Mouse (Mus musculus) liver, adult 2 months (tissue): ENCODE data around the gene Ric1.

ENCODE experiments used
- CTCF ChIP-seq: fragments of 200-500 bp; IDR thresholded peaks from 2 replicates; pipeline ENCODE4 v1.5.1; 2011; ENCODE audit warnings: low read depth, low read length, control low read depth
- POLR2A ChIP-seq: fragments of 200-500 bp; IDR thresholded peaks from 2 replicates; pipeline ENCODE4 v1.6.1; 2011; ENCODE audit warnings: low read length, control low read depth; ENCODE audit not compliant: insufficient read depth; ENCODE audit errors: extremely low read depth

GRCm38 (mm10) chr19:29653768-29654265 is 131.7 kb downstream of the Ric1 start:
- TF ChIP-seq CTCF (no peak), POLR2A (no peak)
